Mouse (Mus musculus): ENCODE data around the gene Actn4. TPM values are rescaled to one million over a fixed set of nuclear protein-coding genes. Genes with fewer than 3 reads are reported as not detected.
A peak's percentile ranks its signal among the peaks of the same experiment; 100 is the strongest.

Actn4 gene
- polyA plus RNA-seq, 1 experiment, result 243 TPM

DNA sequence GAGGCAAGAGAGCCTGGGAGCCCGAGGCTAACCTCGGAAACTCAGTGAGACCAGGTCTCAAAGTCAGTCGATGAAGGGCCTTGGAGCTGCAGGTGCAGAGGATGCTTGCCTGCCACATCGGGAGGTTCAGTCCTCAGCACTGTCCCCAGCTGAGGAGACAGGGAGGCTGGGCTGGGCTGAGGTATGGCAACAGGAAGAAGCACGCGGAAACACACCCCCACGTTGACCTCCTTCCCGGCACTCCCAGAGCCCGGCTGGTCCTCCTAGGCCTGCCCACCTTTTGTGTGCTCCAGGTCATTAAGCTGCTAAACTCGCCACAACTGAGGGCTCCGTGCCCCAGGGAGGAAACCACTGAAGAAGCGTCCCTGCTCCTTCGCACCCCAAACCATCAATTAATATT lies 80.9 kb downstream of the Actn4 start, which contains the start of gene Capn12:
Capn12 (plus strand) TSS at position 224 of the 400 bp plus-strand sequence.
- TF ChIP-seq CTCF (IDR thresholded peaks at IDR 0.05; ENCODE audit: borderline replicate concordance, control insufficient read depth, extremely low read depth, insufficient read depth, low read length, poor library complexity), result no peak
- no peak for TF ChIP-seq POLR2A (IDR thresholded peaks at IDR 0.05; ENCODE audit: control insufficient read depth, extremely low read depth, insufficient read depth, low read length, poor library complexity)
- Histone ChIP-seq H3K4me1 (replicated peaks; ENCODE audit: control insufficient read depth, insufficient read depth, low read length) (peaks cover 18% of the 10 kb centered on the region), H3K4me3 (ENCODE audit: control insufficient read depth, insufficient read depth, low read length) (no peak within 1 kb of the TSS), H3K27ac (ENCODE audit: control insufficient read depth, insufficient read depth, low read length) (no peak within 1 kb of the TSS), H3K27me3 (ENCODE audit: control insufficient read depth, insufficient read depth, low read length) (no peaks in the 10 kb centered on the region), H3K36me3 (ENCODE audit: control insufficient read depth, insufficient read depth, low read length) (no peaks in the 10 kb centered on the region)
- WGBS, result 43% methylated on average over 13 of the region's 13 CpGs
- DNase-seq, result peak; percentile 37

DNA sequence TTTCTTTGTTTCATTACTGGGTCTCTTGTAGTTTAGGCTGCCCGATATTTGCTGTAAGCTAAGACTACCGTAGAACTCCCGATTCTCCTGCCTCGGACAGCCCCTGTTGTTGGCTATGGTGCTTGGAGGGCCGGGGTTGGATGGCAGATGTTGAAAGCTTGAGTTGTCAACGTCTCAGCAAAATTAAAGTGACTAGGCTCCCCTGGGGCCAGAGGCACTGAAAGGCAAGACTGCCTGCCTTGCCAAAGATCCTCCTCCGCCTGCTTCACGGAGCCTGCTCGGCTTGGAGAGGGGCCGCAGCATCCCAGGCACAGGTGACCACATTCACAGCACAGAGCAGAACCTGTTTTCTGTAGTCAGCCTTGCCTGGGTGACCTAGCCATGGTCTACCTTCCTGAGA lies 81.6 kb downstream of the Actn4 start:
- DNase-seq, result no peak
- no peaks in the 10 kb centered on the region for H3K27me3 ChIP-seq (ENCODE audit: control insufficient read depth, insufficient read depth, low read length)
- H3K4me1 ChIP-seq (replicated peaks; ENCODE audit: control insufficient read depth, insufficient read depth, low read length), result peaks cover 18% of the 10 kb centered on the region
- 90% methylated on average over 10 of the region's 10 CpGs for WGBS
- H3K4me3 ChIP-seq (ENCODE audit: control insufficient read depth, insufficient read depth, low read length), result no peak overlapping the region
- no peak overlapping the region for H3K27ac ChIP-seq (ENCODE audit: control insufficient read depth, insufficient read depth, low read length)
- no peak for TF ChIP-seq CTCF (IDR thresholded peaks at IDR 0.05; ENCODE audit: borderline replicate concordance, control insufficient read depth, extremely low read depth, insufficient read depth, low read length, poor library complexity)
- TF ChIP-seq POLR2A (IDR thresholded peaks at IDR 0.05; ENCODE audit: control insufficient read depth, extremely low read depth, insufficient read depth, low read length, poor library complexity), result no peak
- no peaks in the 10 kb centered on the region for H3K36me3 ChIP-seq (ENCODE audit: control insufficient read depth, insufficient read depth, low read length)

DNA sequence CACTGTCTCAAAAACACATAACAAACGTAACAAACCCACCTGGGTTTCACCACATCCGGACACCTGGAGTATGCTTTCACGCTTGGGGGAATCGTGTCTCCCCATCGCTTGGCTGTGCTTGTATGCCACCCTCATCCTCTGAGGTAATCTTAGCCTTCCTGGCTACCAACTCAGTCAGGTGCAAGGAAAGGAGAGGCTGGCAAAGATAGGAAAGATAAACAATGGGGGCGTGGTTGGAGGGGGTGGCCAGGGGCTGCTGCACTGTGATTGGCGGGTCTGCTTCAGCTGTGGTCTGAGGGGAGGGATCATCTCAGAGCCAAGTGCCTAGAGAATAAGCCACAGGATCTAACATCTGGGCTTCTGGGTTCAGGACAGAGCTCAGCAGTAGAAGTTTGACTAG lies 82.5 kb downstream of the Actn4 start:
- TF ChIP-seq CTCF (IDR thresholded peaks at IDR 0.05; ENCODE audit: borderline replicate concordance, control insufficient read depth, extremely low read depth, insufficient read depth, low read length, poor library complexity), result no peak
- no peak for TF ChIP-seq POLR2A (IDR thresholded peaks at IDR 0.05; ENCODE audit: control insufficient read depth, extremely low read depth, insufficient read depth, low read length, poor library complexity)
- peak; percentile 35 for DNase-seq
- H3K27me3 ChIP-seq (ENCODE audit: control insufficient read depth, insufficient read depth, low read length), result no peaks in the 10 kb centered on the region
- no peak overlapping the region for H3K4me3 ChIP-seq (ENCODE audit: control insufficient read depth, insufficient read depth, low read length)
- 70% methylated on average over 7 of the region's 7 CpGs for WGBS
- H3K4me1 ChIP-seq (replicated peaks; ENCODE audit: control insufficient read depth, insufficient read depth, low read length), result peaks cover 18% of the 10 kb centered on the region
- H3K36me3 ChIP-seq (ENCODE audit: control insufficient read depth, insufficient read depth, low read length), result no peaks in the 10 kb centered on the region
- H3K27ac ChIP-seq (ENCODE audit: control insufficient read depth, insufficient read depth, low read length), result no peak overlapping the region

DNA sequence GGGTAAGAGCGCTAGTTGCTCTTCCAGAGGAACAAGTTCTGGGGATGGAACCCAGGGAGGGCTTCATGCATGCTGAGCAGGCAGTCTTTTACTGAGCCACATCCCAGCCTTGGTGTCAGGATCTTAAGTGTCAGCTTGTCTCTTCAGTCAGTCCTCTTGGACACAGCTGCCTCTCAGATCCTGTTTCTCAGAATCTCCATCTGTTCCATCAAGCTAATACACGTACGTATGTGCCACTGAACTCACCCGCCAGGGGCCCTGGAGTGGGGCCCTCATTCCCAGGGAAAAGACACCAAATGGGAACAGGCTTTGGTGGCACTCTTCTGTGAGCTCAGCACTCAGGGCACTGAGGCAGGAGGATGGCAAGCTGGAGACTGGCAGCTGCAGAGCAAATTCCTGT lies 84.3 kb downstream of the Actn4 start:
- 96% methylated on average over 4 of the region's 4 CpGs for WGBS
- H3K27ac ChIP-seq (ENCODE audit: control insufficient read depth, insufficient read depth, low read length), result no peak overlapping the region
- no peaks in the 10 kb centered on the region for H3K36me3 ChIP-seq (ENCODE audit: control insufficient read depth, insufficient read depth, low read length)
- no peak for TF ChIP-seq CTCF (IDR thresholded peaks at IDR 0.05; ENCODE audit: borderline replicate concordance, control insufficient read depth, extremely low read depth, insufficient read depth, low read length, poor library complexity)
- TF ChIP-seq POLR2A (IDR thresholded peaks at IDR 0.05; ENCODE audit: control insufficient read depth, extremely low read depth, insufficient read depth, low read length, poor library complexity), result no peak
- peaks cover 18% of the 10 kb centered on the region for H3K4me1 ChIP-seq (replicated peaks; ENCODE audit: control insufficient read depth, insufficient read depth, low read length)
- no peak overlapping the region for H3K4me3 ChIP-seq (ENCODE audit: control insufficient read depth, insufficient read depth, low read length)
- no peaks in the 10 kb centered on the region for H3K27me3 ChIP-seq (ENCODE audit: control insufficient read depth, insufficient read depth, low read length)
- DNase-seq, result no peak

DNA sequence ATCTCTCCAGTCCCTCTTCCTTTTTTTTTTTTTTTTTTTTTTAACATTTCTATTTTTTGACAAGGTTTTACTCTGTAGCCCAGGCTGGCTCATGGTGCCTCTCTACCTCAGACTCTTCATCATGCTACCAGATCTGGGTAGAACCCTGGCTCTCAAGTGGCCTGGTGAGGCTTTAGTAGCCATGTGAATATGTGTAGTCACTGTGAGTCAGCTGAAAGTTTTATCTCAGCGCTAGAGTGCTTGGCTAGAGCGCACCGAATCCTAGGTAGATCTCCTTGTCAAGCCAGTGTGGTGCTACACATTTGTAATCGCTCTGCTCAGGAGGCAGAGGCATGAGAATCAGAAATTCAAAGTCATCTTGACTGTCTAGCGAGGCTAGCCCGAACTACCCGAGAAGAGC lies 85.0 kb downstream of the Actn4 start:
- DNase-seq, result no peak
- peaks cover 18% of the 10 kb centered on the region for H3K4me1 ChIP-seq (replicated peaks; ENCODE audit: control insufficient read depth, insufficient read depth, low read length)
- H3K27me3 ChIP-seq (ENCODE audit: control insufficient read depth, insufficient read depth, low read length), result no peaks in the 10 kb centered on the region
- no peak for TF ChIP-seq POLR2A (IDR thresholded peaks at IDR 0.05; ENCODE audit: control insufficient read depth, extremely low read depth, insufficient read depth, low read length, poor library complexity)
- no peak for TF ChIP-seq CTCF (IDR thresholded peaks at IDR 0.05; ENCODE audit: borderline replicate concordance, control insufficient read depth, extremely low read depth, insufficient read depth, low read length, poor library complexity)
- no peak overlapping the region for H3K27ac ChIP-seq (ENCODE audit: control insufficient read depth, insufficient read depth, low read length)
- WGBS, result 90% methylated on average over 7 of the region's 7 CpGs
- H3K36me3 ChIP-seq (ENCODE audit: control insufficient read depth, insufficient read depth, low read length), result no peaks in the 10 kb centered on the region
- no peak overlapping the region for H3K4me3 ChIP-seq (ENCODE audit: control insufficient read depth, insufficient read depth, low read length)

DNA sequence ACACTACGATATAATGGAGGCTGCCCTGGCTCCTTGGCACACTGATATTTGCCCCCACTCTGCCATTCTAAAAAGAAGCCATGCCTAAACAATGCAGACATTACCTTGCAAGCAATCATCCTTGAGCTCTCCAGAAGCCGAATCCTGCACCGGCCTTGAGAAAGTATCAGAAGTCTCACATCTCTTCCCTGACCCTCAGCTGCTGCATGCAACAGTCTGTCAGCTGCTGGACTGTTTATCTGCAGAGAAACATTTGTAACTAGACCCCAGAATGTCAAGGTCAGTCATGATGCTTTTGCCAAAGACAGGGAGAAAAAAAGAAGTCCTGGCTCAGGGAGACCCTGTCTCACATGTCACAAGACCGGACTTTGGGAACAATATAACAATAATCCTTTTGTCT lies 86.0 kb downstream of the Actn4 start:
- no peaks in the 10 kb centered on the region for H3K27me3 ChIP-seq (ENCODE audit: control insufficient read depth, insufficient read depth, low read length)
- peaks cover 10% of the 10 kb centered on the region for H3K4me1 ChIP-seq (replicated peaks; ENCODE audit: control insufficient read depth, insufficient read depth, low read length)
- no peak overlapping the region for H3K27ac ChIP-seq (ENCODE audit: control insufficient read depth, insufficient read depth, low read length)
- H3K36me3 ChIP-seq (ENCODE audit: control insufficient read depth, insufficient read depth, low read length), result no peaks in the 10 kb centered on the region
- TF ChIP-seq POLR2A (IDR thresholded peaks at IDR 0.05; ENCODE audit: control insufficient read depth, extremely low read depth, insufficient read depth, low read length, poor library complexity) (no peak), CTCF (IDR thresholded peaks at IDR 0.05; ENCODE audit: borderline replicate concordance, control insufficient read depth, extremely low read depth, insufficient read depth, low read length, poor library complexity) (no peak)
- H3K4me3 ChIP-seq (ENCODE audit: control insufficient read depth, insufficient read depth, low read length), result no peak overlapping the region
- no peak for DNase-seq
- 88% methylated on average over 4 of the region's 4 CpGs for WGBS

DNA sequence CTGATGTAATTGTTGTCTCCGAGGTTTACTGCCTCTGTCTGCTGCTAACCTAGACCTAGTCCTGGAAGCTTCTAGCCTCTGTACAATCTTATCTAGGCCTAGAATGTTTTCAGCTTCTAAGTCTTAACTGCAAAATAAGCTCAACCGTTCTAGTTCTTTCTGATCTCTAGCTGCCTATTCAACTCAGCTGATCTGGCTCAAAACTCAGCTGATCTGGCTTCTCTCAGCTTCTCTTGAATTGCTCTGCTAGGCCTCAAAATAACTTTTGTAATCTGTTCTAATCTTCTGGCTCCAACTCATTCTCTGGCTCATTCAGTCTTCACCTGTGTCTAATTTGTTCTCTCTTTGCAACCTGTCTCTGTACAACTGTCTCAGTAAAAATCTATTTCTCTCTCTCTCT lies 87.6 kb downstream of the Actn4 start:
- 90% methylated on average over 2 of the region's 2 CpGs for WGBS
- H3K27ac ChIP-seq (ENCODE audit: control insufficient read depth, insufficient read depth, low read length), result no peak overlapping the region

More for the DNA sequence above, 87.6 kb downstream of the Actn4 start:
- H3K36me3 ChIP-seq (ENCODE audit: control insufficient read depth, insufficient read depth, low read length), result no peaks in the 10 kb centered on the region
- no peak for TF ChIP-seq POLR2A (IDR thresholded peaks at IDR 0.05; ENCODE audit: control insufficient read depth, extremely low read depth, insufficient read depth, low read length, poor library complexity)
- TF ChIP-seq CTCF (IDR thresholded peaks at IDR 0.05; ENCODE audit: borderline replicate concordance, control insufficient read depth, extremely low read depth, insufficient read depth, low read length, poor library complexity), result no peak
- DNase-seq, result no peak
- no peak overlapping the region for H3K4me3 ChIP-seq (ENCODE audit: control insufficient read depth, insufficient read depth, low read length)
- H3K4me1 ChIP-seq (replicated peaks; ENCODE audit: control insufficient read depth, insufficient read depth, low read length), result peaks cover 2% of the 10 kb centered on the region
- no peaks in the 10 kb centered on the region for H3K27me3 ChIP-seq (ENCODE audit: control insufficient read depth, insufficient read depth, low read length)
